Mouse (Mus musculus): ENCODE data around the gene Rhoa.

The Rhoa gene

DNA sequence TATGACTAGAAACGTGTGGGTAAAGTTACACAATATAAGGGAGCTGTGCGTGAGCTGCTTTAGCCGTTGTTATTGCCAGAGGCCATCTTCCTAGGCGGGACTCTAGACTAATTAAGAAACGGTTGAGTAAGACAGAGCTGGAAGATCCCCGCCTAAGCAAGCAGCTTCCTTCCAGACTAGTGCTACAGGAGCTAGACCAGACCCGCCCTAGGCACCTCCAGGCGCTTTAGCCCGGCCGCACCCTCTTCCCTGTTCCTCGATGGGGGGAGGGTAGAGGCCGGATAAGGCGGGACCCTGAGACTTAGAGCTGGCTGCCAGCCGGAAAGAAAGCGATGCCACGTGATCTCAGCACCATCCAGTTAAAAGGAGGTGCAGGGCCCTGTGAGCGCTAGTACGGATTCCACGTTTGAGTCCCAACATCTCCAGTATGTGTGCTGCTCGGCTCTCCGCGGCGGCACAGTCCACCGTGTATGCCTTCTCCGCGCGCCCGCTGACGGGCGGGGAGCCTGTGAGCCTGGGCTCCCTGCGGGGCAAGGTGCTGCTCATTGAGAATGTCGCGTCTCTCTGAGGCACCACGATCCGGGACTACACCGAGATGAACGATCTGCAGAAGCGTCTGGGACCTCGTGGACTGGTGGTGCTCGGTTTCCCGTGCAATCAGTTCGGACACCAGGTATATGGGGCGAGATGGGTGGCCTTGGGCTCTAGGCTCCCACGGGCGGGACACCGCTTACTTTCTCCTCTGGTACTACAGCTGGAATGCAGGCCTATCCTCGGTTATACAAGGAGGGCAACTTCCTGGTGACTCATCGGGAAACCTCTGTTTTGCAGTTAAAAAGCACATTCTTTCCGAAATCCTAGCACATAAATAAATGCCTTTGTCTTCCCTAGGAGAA, 33.2 kb downstream of the Rhoa start, which contains the start of gene Gpx1:
TSS of gene Gpx1 (plus strand) at position 18 of the 896 bp plus-strand sequence.
- in situ Hi-C loops (cut with MboI, MseI), result no loop called here

DNA sequence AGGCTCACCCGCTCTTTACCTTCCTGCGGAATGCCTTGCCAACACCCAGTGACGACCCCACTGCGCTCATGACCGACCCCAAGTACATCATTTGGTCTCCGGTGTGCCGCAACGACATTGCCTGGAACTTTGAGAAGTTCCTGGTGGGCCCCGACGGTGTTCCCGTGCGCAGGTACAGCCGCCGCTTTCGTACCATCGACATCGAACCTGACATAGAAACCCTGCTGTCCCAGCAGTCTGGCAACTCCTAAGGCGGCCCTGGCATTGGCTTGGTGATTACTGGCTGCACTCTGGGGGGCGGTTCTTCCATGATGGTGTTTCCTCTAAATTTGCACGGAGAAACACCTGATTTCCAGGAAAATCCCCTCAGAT, 33.9 kb downstream of the Rhoa start:
- in situ Hi-C loops (cut with MboI, MseI), result loop anchor here (5.0 kb wide), 1 partner anchor 33 kb away; the partner anchor contains the start of genes Rhoa and Tcta

DNA sequence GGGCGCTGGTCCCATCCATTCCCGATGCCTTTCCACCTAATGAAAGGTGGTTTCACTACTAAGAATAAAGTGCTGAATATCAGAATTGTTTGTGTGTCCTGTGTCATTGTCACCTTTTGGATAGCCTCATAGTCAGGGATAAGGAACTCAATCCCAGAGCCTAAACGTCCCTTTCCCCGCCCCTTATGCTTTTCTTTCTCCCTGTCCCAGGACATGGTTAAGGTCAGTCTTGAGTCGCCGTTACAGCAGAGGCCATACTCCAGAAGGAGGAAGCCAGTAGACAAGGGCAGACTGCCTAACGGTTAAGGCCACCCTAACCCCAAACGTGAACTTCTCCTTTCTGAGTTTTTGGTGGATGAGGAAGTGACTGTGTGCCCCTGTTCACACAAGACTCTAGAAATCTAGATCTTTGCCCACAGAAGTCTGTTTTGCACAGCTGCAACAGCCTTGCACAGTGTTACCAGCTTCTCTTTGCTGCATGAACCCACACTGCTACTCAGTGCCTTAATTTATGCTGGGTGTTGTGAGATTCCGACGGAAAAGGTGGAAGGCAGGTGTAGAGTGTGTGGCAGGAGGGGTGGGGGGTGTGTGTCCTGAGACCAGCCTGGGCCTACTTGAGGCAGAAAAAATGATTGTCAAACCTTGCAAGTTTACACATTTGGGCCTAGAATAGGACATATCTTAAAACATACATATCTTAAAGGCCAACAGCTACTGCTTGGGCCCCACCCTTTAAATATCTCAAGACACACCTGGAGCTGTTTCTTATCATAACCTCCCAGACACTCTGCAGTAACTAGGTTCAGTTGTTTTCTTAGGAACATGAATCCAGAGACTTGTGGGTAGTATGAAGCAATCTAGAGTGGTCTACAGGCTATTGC, 34.6 kb downstream of the Rhoa start:
- in situ Hi-C loops (cut with MboI, MseI), result loop anchor here (5.0 kb wide), 1 partner anchor 33 kb away; the partner anchor contains the start of genes Rhoa and Tcta

DNA sequence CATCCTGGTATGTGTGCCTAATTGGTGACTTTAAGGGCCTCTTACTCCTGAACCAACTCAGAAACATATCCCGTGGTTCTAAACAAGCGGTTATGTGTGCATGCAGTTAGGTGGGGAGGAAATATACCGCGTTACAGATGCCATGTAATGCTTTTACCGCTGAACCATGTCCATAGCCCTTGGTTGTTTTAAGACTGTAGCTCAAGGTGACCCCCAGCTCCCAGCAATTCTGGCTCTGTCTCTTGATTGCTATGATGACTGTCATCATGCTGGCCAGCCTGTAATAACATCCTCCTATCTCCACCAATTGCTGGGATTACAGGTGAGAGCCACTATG, 35.2 kb downstream of the Rhoa start:
- in situ Hi-C loops (cut with MboI, MseI), result loop anchor here (5.0 kb wide), 1 partner anchor 34 kb away; the partner anchor contains the start of genes Rhoa and Tcta

DNA sequence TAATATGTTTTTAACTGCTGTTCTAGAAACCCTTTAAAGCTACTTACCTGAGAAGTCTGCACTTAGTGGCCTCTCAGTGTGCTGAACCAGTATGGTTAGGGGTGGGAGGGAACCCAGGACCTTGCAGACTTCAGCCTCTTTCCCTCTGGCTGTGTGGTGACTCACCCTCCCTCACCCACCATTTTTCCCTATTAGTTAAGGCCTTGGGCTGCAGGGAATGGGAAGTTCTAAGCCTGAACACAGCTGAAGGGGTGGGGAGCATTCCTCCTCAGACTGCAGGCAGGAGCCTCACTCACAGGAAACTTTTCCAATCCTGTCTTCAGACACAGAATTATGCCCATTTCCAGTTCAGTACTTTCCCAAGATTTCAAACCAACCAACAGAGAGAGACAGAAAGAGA, 35.9 kb downstream of the Rhoa start:
- in situ Hi-C loops (cut with MboI, MseI), result loop anchor here (5.0 kb wide), 1 partner anchor 34 kb away; the partner anchor contains the start of genes Rhoa and Tcta

DNA sequence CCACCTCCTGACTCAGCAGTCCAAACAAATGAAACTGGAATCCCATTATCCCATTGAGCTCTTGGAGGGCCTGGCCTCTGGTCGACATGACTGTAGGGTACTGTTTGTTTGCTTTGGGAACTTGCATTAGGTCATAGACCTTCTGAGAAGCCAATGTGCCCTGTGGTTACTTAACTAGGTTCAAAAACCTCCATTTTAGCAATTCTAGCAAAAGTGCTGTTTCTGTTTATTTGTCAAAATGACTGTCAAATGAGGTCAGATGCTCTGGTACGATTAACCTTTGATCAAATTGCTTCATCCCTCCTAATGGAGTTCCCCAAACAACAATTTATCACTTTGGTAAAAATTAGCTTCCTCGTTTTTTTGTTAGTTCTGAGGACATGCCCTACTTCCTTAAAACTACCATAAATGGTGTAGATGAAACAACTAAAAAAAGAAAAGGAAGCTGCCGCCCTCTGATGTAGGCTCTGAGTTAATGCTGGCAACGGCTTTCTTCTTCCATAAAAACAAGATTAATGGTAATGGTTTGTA, 36.4 kb downstream of the Rhoa start:
- in situ Hi-C loops (cut with MboI, MseI), result loop anchor here (5.0 kb wide), 1 partner anchor 35 kb away; the partner anchor contains the start of genes Rhoa and Tcta

DNA sequence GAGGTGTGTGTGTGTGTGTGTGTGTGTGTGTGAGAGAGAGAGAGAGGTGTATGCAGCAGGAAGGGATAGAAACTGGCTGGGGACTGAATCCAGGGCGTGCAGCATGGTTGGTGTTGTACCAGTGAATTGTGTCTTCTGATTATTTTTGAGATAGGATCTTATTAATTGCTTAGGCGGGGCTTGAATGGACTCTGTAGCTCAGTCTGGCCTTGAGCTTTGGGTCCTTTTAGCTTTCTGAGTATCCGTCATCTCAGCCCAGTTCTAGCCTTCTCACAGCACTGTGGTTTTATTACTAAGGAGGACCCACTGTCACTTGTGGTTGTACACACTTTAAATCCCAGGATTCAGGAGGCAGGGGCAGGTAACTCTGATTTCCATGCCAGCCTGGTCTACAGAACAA, 37.4 kb downstream of the Rhoa start:
- in situ Hi-C loops (cut with MboI, MseI), result loop anchor here (5.0 kb wide), 1 partner anchor 36 kb away; the partner anchor contains the start of genes Rhoa and Tcta

DNA sequence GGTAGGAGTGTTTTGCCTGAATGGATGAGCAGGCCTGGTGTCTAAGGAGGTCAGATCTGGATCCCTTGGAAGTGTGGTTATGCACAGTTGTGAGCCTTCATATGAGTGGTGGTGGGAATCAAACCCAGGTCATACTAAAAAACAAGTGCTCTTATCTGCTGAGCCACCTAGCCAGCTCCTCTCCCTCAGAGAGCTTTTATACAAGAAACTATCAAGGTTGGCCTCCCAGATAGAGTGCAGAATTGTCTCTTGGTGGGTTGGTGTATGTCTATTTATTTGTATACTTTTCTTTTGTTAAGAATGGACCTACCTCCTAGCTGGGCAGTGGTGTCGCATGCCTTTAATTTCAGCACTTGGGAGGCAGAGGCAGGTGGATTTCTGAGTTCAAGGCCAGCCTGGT, 37.9 kb downstream of the Rhoa start:
- in situ Hi-C loops (cut with MboI, MseI), result loop anchor here (5.0 kb wide), 1 partner anchor 37 kb away; the partner anchor contains the start of genes Rhoa and Tcta

DNA sequence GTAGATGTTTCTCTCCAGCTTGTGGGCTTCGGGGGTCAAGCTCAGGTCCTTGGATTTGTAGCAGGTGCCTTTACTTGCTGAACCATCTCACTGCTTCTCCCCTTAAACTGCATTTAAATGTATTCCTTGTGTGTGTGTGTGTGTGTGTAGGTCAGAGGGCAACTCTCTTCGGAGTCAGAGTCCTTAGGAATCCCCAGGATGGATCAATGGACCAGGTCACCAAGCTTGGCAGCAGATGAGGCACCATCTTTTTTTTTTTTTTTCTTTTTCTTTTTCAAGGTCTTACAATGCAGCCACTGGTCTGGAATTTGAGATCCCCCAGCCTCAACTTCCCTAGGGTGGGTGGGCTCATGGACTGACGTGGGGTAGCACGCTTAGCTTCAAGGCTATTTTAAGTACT, 38.5 kb downstream of the Rhoa start:
- in situ Hi-C loops (cut with MboI, MseI), result loop anchor here (5.0 kb wide), 1 partner anchor 37 kb away; the partner anchor contains the start of genes Rhoa and Tcta

DNA sequence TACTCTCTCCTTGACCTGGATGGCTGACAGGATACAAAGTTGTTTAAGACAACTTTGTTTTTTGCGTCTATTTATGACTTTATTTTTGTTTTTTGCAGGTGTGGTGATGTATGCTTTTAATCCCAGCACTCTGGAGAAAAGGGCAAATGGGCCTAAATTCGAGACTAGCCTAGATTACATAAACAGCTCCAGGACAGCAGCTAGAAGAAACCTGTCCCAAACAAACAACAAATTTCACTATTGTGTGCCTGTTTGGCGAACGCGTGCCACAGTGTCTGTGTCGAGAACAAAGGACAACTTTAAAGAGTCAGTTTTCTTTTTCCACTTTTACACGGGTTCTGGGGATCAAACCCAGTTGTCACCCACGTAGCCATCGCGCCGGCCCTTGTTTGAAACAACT, 41.1 kb downstream of the Rhoa start:
- in situ Hi-C loops (cut with MboI, MseI), result no loop called here

DNA sequence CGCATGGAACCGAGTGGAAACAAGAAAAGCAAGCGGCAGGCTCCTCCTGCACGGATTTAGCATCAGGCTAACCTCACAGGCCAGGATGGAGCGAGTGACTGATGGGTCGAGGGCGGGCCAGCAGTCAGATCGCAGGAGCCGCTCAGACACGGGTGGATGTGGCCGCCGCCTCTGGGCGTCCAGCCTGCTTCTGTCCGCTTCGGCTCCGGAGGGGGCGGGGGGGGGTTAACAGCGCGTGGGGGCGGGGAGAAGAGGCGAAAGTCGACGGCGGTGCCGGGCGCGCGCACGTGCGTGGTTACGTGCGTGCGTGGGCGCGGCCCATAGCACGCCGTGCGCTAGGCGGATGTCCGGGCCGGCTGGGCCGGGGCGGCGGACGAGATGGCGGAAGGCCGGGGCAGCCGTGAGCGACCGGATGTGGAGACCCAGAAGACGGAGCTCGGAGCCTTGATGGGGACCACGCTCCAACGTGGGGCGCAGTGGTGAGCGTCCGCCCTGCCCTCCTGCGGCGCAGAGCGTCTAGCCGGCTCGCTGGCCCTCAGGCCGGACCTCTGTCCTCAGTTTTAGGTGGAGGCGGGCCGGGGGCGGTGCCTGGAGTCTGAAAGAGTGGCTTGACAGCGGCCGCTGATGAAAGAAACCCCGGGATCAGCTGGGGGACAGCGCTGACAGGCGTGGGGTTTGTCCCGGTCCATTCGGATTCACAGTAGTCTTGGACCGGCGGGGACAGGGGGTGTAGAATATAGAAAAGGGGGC, 41.8 kb downstream of the Rhoa start, which contains the start of gene Usp4:
TSS of gene Usp4 (plus strand) at position 314 of the 750 bp plus-strand sequence.
- in situ Hi-C loops (cut with MboI, MseI), result no loop called here

DNA sequence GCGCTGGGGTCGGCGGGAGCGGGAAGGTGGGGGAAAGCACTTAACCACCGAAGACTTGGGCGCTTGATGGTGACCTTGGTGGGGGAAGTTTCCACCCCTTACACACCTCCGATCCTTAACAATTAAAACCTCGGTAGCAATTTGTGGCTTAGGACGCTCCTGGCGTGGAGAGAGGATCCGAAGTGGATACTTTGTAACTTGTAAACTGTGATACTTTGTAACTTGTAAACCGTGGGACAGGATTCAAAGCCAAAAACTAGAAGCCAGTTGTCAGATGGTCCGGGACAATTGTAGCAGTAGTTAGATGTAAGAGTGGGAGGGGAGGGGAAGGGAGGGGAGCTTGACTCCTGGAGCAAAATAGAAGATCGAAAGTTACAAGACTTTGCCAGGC, 42.4 kb downstream of the Rhoa start:
- in situ Hi-C loops (cut with MboI, MseI), result no loop called here

DNA sequence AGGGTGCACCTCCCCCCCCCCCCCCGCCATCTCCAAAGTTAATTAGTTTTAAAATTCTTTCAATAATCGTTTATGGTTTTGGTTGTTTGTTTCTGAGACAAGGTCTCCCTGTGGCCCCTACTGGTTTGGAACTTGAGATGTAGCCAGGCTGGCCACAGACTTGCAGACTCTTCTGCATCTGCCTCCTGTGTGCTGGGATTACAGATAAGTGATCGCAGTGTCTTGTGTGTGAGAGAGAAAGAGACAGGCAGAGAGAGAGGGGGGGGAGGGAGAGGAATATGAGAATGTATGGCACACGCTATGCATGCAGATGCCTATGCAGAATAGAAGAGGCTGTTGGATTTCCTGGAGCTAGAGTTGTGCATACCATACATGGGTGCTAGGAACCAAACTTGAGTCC, 43.8 kb downstream of the Rhoa start:
- in situ Hi-C loops (cut with MboI, MseI), result loop anchor here (25.0 kb wide), 1 partner anchor 563 kb away; the partner anchor contains the start of gene Tmem89

DNA sequence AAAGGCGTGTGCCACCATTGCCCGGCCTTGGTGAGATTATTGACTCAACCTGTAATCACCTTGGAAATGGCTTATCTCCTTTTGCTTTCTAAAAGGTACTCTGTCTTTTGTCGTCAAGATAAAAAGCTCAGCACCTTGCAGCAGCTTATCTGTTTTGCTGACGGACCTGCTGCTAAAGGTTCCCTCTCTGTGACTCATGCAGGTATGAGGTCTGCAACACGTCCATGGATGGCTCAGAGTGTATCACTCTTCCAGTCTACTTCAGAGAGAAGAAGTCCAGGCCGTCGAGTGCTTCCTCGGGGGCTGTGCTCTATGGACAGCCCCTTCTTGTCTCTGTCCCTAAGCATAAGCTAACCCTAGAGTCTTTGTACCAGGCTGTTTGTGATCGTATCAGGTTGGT, 72.3 kb downstream of the Rhoa start:
- in situ Hi-C loops (cut with MboI, MseI), result loop anchor here (5.0 kb wide), 1 partner anchor 154 kb away; no protein-coding TSS in a partner anchor

DNA sequence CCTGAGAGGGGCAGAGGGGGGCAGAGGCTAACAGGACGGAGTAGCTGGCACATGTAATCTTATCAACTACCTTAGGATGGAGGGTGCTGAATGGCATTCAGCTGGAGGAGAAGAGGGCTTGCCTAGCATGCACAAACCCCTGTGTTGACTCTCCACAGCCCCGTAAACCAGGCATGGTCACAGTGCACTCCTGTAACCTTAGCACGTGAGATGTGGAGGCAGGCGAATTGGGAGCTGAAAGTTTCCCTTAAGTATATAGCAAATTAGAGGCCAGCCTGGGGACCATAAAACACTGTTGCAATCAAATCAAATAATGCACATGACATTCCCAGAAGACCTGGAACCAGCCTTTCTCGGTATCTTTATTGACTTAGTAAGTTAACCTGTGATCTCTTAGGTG, 72.8 kb downstream of the Rhoa start:
- in situ Hi-C loops (cut with MboI, MseI), result loop anchor here (5.0 kb wide), 1 partner anchor 154 kb away; no protein-coding TSS in a partner anchor

DNA sequence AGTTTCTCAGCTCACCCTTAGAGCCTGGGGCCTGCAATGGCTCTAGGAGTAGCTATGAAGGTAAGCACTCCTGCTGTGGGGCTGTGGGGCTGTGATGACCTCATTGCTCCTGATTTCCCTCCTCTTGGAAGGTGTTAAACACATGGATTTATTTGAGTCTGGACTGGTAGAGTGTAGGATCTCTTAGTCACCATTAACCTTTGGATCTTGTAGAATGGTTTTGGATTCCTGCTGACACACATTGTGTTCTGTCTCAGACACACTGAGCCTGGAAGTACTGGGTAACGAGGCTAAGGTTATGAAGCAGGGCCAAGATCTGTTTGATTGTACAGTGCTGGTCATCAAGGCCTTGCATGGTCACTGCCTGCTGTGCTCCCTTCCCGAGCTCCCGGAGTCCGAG, 73.4 kb downstream of the Rhoa start:
- in situ Hi-C loops (cut with MboI, MseI), result loop anchor here (5.0 kb wide), 1 partner anchor 153 kb away; no protein-coding TSS in a partner anchor

DNA sequence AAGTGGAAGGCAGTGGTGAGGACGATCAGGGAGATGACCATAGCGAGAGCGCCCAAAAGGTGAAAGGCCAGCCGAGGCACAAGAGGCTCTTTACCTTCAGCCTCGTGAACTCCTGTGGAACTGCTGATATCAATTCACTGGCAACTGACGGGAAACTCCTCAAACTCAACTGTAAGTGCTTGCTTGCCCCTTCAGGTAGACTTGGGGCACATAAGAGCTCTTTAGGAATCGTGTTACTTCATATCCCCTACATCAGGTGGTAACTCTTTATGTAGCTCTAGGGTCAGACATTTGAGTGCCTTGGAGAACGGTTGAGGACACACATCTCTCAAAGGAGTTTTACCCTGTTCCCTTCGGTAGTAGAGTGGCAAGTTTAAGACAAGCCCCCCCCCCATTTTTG, 75.5 kb downstream of the Rhoa start:
- in situ Hi-C loops (cut with MboI, MseI), result loop anchor here (10.0 kb wide), 1 partner anchor 537 kb away; no protein-coding TSS in a partner anchor

DNA sequence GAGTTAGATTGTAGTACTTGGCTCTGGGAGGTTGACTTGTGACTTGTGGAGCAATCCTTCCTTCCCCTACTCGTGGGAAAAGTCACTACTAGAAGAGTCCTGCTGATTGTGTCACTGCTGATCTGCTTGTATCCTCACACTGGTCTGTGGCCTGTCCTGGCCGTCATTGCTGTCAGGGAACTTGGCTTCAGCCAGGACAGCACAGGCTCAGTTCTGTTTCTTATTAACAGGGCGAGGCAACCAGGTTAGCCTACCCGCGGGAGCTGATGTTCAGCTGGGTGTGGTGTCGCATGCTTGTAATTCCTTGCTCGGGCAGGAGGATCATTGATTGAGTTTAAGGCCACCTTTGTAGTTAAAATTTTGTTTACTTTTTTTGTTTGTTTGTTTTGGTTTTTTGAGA, 79.1 kb downstream of the Rhoa start:
- in situ Hi-C loops (cut with MboI, MseI), result loop anchor here (10.0 kb wide), 1 partner anchor 540 kb away; no protein-coding TSS in a partner anchor

DNA sequence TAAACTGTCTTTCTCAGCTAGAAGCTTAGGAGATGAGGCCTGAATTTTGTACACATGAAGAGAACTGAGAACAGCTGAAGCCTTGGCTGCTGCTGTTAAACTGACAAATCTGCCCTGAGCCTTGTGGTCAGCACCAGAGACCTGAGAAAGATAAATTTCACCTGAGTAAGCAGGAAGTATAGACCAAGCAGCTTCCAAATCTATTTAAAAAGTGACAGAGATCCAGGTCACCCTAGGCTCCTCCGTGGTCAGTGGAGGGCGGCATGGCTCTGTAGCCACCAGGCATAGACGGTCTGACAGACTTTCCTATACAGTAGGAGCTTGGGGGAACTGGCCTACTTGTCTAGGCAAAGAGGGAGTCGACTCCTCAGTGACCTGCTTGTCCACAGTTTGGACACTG, 80.9 kb downstream of the Rhoa start:
- in situ Hi-C loops (cut with MboI, MseI), result loop anchor here (10.0 kb wide), 1 partner anchor 542 kb away; no protein-coding TSS in a partner anchor

All from regulatory T cell (primary cell).